Mouse (Mus musculus) megakaryocyte progenitor cell, adult 5-6 weeks (primary cell): Measurements from ENCODE around the gene Skp1a. TPM values are rescaled to one million over a fixed set of nuclear protein-coding genes. Genes with fewer than 3 reads are reported as not detected.
"Not testable (repeated sequence)": the region's sequence is repeated elsewhere in the genome, so short reads cannot be mapped to it uniquely, and the experiment has no call there.

Experiments used
- ATAC-seq: replicated peaks from 2 replicates; pipeline ENCODE4 v1.8.0; 2016; ENCODE audit warnings: mild to moderate bottlenecking, moderate TSS enrichment, inconsistent platforms; ENCODE audit not compliant: poor library complexity
- total RNA-seq, 2 experiments: library from RNA; stranded (forward) in 1 of 2; stranded (reverse) in 1 of 2; fragments of 157-497, 149-512 nt in 1 of 2; fragments of 200-1000 nt in 1 of 2; gene quantifications; 2 replicates each; pipeline versions ENCODE4 v1.2.3 to v1.2.4; 2015 to 2017

Skp1a gene
- total RNA-seq (2015), result 251 and 286 TPM in 2 replicates
- 254 and 291 TPM in 2 replicates for total RNA-seq (2017)

- ATAC-seq, result peak; percentile 85
These were observed at the start of gene Skp1a for GRCm38 (mm10) chr11:52231606-52232541. Skp1a (plus strand) TSS chr11:52231995.

GRCm38 (mm10) chr11:52196496-52197023 is 35.2 kb upstream of the Skp1a start:
- 0 out of 2 replicates have a peak, but pooled peaks have one; percentile 46 for ATAC-seq

GRCm38 (mm10) chr11:52213887-52214286 is 17.9 kb upstream of the Skp1a start, which contains the start of gene Olfr1371:
Olfr1371 (minus strand) TSS chr11:52213987.
- ATAC-seq, result no peak

GRCm38 (mm10) chr11:52220282-52220681 is 11.5 kb upstream of the Skp1a start:
- peak; percentile 90 for ATAC-seq

GRCm38 (mm10) chr11:52221921-52222320 is 9.9 kb upstream of the Skp1a start:
- not testable (repeated sequence) for ATAC-seq

- ATAC-seq, result peak; percentile 38; the same call in 1 of the 2 replicates
These were observed 8.9 kb upstream of the Skp1a start for GRCm38 (mm10) chr11:52222891-52223290.

- peak; percentile 50 for ATAC-seq
These were observed 7.7 kb upstream of the Skp1a start for GRCm38 (mm10) chr11:52223968-52224682.

GRCm38 (mm10) chr11:52225986-52226599 is 5.7 kb upstream of the Skp1a start:
- no peak for ATAC-seq

- no peak for ATAC-seq
These were observed 4.7 kb upstream of the Skp1a start for GRCm38 (mm10) chr11:52227053-52227452.

- ATAC-seq, result no peak
These were observed 4.1 kb upstream of the Skp1a start for GRCm38 (mm10) chr11:52227466-52228226.

- no peak for ATAC-seq
These were observed 2.9 kb upstream of the Skp1a start for GRCm38 (mm10) chr11:52228722-52229448.

- ATAC-seq, result peak; percentile 20; the same call in 1 of the 2 replicates
These were observed 1.1 kb upstream of the Skp1a start for GRCm38 (mm10) chr11:52230694-52231093.

- no peak for ATAC-seq
These were observed 1.4 kb downstream of the Skp1a start for GRCm38 (mm10) chr11:52233043-52233653.

- ATAC-seq, result no peak
These were observed 2.1 kb downstream of the Skp1a start for GRCm38 (mm10) chr11:52233906-52234305.

GRCm38 (mm10) chr11:52234509-52234908 is 2.7 kb downstream of the Skp1a start:
- no peak for ATAC-seq

- no peak for ATAC-seq
These were observed 9.2 kb downstream of the Skp1a start for GRCm38 (mm10) chr11:52240898-52241542.

GRCm38 (mm10) chr11:52249452-52249851 is 17.7 kb downstream of the Skp1a start:
- no peak for ATAC-seq

GRCm38 (mm10) chr11:52251770-52252169 is 20.0 kb downstream of the Skp1a start:
- ATAC-seq, result no peak
